Mouse (Mus musculus) frontal cortex, adult (tissue): Measurements from ENCODE around the gene Trf.
A peak's percentile ranks its signal among the peaks of the same experiment; 100 is the strongest.

ENCODE experiments used
- ATAC-seq: cut with Nextera tagmentation; 2 replicates; pipeline ENCODE4 v1.9.2; 2017; ENCODE audit warnings: mild to moderate bottlenecking, moderate library complexity, mixed read lengths; ENCODE audit not compliant: low TSS enrichment

Trf gene

DNA sequence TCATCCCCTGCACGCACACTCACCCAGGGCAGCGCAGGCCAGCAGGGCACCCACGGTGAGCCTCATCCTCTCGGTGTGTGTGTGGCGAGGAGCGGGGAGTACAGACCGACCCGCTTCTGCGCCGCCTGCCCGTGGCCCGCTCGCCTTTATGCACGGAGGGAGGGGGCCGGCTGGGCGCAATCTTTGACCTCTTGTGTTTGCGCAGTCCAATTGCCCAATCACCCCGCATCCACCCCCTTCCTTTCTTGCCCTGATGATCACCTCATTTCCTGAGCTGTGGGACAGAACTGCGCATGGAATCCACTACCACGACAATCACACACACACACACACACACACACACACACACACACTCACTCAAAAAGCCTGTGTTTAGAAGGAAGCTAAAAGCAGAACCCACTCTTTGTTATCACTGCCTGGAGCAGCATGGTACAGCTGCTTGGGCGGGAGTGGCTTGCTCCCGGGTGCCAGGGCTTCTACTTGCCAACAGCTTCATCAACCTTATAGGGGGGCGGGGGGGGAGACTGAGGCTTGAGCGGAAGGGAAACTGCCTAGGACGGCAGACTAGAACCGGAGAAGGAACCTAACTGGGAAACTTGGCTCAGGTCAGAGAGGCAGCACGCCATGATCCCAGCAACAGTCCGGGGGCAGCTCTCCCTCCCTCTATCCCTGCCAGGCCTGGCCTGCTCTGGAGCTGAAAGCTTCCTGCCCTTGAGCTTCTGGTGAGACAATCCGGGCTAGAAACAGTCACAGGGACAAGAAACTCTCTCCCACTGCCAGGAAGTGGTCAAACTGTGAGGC is at the start of gene Trf, which contains the start of gene Gm20425:
Trf (minus strand) TSS at position 294 of the 801 bp plus-strand sequence.
Gm20425 (minus strand) TSS at position 157 of the 801 bp plus-strand sequence.
- peak; percentile 74 for ATAC-seq

DNA sequence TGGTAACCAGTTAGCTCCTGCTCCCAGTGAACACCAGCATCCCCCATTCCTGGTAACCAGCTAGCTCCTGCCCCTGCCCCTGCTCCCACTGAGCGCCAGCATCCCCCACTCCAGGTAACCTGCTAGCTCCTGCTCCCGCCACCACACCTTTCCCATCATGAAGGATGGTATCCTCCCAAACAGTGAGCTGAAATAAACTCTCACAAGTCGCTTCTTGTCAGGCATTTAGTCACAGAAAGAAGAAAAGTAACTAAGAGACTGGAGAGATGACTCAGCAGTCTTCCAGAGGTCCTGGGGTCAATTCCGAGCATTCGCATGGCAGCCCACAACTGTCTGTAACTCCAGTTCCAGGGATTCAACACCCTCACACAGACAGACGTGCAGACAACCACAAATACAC is 46.6 kb upstream of the Trf start:
- no peak for ATAC-seq

DNA sequence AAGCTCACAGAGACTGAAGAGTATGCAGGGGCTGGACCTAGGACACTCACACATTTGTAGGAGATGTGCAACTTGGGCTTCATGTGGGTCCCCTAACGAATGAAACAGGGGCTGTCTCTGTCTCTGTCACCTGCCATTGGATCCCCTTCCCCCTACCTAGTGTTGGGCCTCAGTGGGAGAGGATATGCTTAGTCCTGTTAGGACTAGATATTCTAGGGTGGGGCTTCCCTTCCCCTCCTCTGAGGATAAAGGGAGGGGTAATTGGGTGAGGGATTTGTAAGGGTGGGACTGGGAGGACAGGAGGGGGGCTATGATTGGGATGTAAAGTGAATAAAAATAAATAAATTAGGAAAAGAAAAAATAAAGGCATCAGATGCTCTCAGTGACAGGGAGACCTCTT is 45.4 kb upstream of the Trf start:
- ATAC-seq = no peak

DNA sequence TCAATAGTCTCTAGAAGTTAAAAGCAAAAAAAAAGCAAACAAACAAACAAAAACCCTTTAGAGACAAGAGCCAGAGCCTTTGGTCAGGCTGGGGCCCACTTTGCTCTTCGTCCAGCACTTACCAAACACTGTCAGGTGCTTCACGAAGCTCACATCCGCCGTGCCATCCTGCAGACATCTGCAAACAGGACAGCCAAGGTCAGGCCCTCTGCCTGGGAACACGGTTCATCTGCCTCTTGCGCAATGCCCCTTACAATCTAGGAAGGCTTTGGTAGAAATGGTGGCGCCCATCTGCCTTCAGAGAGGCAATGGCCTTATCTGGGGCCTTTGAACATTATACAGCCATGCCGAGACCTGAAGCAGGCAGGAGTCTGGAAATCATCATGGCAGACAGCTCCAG is 44.6 kb upstream of the Trf start:
- ATAC-seq = no peak

DNA sequence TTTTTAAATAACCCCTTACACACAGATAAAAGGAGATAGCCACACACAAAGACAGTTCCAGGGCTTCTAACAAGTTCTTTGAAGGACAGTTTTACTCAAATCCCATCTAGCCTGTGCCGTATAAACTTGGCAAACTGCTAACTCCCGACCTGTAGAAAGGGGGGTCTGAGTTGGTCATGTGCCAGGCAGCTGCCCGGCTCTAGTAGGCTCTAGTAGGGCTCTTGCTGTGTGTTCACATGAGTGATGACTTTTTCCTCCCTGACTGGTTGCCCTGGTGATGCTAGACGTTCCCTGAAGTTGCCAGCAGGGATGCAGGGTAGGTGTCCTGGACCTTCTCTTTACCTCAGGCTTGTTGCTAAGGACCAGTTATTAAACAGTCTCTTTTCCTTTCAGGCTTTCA is 40.9 kb upstream of the Trf start:
- no peak for ATAC-seq

DNA sequence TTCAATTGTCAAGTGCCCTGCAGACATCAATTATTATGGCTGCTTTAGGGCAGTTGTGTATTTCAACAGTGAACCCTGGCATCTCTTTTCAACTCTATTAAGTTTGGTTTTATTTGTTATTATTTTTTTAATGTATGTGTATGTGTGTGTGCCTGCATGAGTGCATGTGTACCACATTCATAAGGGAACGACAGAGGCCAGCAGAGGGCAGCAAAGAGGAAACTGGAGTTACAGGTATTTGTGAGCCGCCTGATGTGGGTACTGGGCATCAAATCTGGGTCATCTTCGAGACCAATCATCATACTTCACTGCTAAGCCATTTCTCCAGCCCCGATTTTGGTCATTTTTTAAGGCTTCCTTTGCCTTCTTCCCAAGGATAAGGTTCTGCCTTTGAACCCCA is 35.5 kb upstream of the Trf start:
- no peak for ATAC-seq

DNA sequence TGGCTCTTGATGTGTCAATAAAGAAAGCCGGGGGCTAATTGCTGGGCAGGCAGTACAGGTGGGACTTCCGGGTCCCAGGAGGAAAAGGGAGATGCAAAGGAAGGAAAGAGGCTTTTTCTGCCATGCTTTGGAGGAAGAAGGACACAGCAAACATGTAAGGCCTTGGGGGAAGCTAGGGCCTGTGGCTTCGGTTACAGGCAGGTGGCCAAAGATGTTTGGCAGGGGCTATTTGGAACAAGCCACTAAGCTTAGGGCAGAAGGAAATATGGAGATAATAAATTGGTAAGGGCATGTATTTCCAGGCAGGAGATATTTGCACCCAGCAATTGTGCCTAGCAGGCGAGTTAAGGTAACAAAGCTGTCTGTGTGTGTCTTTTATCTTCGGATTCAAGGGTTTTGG is 22.7 kb upstream of the Trf start:
- ATAC-seq = no peak

DNA sequence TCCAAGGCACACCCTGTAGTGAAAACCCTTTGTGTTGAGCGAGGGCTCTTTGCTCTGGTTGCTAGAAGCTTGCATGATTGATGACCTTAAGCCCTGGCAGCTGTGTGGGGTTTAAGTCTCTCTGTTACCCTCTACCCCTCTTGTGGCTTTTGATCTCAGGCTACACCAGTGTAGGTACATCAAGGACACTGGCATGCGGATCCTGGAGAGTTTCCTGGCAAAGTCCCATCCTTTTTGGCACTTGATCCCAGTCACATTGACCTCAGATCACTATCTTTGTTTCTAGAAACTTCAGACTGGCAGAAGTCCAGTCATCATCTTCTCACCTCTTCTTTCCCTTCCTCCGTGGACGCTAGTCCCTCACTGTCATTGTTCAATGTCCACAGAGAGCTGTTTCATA is 18.4 kb upstream of the Trf start:
- ATAC-seq = no peak

DNA sequence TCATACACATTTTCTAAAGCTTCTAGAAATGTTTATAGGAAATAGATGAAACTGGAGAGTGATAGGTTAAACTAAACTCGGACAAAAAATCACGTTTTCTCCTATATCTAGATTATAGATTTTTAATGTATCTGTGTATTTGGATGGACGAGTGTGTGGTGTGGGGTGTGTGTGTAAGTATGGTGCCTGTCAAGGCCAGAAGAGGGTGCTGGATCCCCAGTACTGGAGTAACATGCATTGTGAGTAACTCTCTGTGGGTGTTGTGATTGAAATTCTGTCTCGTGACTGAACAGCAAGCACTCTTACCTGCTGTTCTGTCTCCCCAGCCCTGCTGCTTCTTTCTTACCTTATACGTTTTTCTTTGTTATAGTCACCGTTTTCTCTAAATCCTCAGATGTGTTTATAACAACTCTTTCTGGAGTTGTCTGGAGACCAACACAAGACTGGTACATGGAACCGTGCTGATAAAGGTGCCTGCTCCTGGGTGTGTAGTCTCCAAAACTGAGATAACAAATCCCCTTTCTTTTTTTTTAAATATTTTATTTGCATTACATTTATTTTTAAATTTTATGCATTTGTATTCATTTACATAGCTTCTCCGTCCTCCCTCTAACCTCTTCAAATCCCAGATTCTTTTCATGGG is 16.4 kb upstream of the Trf start:
- no peak for ATAC-seq

DNA sequence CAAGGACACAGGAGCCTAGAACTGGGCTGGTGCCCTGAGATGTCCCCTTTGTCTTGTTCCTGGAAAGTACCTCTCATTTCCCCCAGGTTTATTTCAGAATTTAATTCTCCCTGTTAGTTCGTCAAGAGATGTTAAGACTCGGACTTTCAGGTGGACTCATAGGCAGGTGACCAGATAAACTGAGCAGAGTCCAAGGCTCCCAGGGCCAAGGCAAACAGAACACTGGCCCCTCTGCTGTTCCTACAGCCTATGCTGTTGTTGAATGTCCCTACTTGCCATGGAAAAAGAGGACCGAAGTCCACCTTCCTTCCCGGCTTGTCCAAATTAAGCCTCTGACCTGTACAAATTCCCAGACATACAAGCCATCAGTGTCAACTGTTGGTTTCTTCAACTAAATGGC is 13.4 kb upstream of the Trf start:
- no peak for ATAC-seq

DNA sequence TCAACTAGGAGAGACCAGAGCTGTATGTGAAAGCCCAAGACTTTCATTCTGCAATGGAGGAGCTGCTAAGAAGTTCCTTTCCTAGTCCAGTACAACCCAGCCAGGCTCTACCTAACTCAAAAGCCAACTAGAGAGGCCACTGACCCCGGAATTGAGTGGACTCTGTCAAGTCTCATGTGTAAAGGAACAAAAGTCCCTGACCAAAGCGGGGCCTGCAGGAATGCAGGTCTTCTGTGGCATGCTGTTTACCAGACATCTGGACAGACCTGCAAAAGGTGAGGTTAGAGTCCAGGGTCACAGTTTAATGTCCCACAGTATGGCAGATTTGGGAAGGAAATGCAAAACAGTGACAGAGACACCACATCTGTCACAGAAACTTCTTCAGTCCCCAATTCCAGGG is 11.0 kb upstream of the Trf start:
- no peak for ATAC-seq

DNA sequence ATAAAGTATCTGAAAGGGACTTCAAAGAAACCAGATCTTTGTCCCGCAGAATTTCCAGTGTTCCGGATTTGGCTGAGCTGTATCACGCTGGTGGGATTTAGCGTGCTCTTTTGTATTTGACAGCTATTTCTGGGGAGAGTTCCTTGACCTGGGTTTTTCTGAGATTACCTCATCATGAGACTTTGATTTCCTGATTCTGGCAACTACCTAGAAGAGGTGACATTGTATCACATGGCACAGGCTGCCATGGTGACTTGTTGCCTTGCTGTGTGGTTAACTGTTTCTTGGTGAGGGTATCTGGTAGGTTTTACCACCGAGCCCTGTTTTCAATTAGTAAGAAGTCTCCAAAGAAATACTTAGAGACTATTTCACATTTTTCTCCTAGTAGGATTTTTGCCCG is 9.2 kb upstream of the Trf start:
- ATAC-seq = no peak

DNA sequence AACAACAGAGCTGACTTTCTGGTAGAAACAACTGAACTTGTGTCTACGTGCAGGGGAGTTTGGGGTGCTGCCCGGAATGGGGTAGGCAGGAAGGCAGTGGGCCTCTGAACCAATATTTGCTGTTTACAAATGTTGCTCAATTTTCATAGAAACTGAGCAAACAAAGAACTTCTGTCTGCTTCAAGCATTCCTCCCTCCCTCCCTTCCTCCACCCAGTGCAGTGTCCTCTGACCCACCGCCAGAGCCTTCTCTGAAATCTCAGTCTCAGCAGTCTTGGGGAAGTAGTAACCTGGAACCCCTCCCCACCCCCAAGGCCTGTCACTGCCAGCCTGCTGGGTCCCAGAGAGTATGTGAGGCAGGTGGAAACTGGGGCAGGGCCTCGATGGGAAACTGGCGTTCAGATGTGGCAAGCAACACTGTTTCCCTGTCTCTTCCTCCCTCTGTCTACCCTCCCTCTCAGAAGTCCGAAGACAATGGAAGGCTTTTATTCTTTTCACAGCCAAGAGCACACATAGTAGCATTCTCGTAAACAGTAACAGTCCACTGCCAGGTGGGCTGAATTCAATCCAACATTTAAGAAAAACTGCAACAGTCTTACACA is 4.4 kb upstream of the Trf start:
- 0 out of 2 replicates have a peak, but pooled peaks have one; percentile 15 for ATAC-seq

DNA sequence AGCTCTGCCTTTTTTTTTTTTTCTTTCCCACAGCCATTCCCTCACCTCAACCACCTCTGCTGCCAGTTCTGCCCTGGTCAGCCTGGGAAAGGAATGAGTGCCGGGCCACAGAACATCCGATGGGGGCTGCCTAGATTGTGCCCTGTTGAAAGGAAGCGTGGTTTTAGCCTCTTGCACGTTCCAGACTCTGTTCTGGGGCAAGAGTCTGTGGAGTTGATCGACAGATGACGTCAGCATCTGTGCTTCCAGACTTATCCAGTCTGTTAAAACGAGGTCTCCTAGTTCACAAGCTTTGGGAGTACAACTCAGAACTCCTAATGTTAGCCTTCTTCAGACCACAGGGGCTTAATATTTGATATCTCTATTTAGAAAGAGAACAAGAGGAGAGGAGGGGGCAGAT is 3.8 kb upstream of the Trf start:
- ATAC-seq = no peak

DNA sequence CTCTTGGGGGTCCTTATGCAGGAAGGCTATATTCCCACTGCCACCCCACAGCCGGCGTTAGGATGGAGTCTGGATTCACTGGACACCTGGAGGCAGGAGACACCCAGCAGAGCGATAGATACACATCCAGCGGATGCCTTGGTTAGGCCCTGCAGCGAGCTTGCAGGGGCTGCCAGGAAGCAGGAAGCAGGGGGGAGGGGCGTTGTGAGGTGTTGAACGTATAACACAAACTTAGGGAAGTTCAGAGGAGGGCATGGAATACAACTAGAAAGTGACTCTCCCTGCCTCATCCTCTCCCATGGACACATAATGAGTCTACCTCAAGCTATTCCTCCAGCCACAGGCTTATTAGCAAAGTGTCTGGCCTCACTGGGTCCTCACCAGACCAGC is 2.8 kb upstream of the Trf start:
- ATAC-seq = no peak

DNA sequence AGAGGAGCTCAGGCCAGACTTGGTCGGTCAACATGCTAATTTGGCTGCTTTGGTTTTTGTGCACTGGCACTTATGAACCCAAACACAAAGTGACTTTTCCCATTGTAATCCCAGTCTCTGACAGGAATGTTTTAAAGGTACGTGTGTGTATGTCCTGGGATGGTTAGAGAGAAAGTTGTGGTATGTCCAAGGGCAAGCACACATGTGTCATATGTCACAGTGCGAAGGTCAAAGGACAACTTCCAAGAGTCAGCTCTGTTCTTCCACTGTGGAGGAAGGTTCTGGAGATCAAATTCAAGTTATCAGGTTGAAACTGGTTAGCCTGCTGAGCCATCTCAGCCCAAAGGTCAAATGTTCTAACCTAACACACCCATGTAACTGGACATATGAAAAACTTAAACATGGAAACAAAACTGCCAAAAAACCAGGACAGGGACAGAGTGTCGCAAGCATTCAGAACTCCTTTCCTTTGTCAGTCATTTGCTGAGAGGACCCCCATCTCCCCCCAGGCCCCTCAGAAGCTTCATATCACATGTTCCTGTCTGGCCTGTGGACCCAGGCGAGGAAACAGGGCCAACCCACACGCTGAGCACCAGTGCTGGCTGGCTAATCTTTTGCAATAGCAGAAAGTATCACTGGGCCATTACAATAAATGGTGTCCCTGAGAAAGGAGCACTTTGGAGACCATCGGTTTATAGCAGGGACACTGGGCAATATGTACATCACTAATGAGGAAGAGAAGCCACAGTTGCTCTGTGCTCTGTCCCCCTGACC is 2.2 kb upstream of the Trf start:
- no peak for ATAC-seq

DNA sequence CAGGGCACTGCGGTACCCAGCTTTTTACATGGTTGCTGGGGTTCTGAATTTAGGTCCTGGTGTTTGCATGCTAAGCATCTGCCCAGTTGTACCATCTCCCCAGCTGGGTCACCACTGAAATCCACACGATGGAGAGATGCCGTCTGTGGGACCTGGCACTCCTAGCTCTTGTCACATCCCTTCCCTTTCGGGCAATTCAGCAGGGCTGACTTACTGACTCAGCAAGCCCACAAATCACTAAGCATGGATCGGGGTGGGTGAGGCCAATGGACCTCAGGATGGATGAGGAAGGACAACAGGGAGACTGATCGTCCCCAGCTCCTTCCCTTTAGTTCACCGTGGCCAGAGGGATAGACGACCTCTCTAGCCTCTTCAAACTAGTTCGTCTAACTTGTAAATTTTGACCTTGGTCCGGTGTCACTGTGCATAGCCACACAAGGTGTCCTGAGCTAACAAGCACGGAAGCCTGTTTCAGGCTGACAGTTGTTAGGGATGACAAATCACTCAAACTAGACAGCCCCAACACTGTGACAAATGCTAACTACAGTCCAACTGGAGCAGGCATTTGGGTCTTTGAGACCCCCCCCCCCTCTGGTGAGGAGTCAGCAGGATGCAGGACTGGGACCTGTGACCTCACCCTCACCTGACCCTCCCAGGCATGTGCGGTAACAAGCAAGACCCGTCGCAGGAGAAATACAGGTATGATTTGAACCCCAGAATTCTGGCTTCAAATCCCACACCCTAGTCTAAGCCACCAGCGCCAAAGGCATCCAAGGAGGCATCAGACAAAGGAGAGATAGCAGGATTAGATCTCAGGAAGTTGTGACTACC is 992 bp downstream of the Trf start:
- ATAC-seq = no peak

DNA sequence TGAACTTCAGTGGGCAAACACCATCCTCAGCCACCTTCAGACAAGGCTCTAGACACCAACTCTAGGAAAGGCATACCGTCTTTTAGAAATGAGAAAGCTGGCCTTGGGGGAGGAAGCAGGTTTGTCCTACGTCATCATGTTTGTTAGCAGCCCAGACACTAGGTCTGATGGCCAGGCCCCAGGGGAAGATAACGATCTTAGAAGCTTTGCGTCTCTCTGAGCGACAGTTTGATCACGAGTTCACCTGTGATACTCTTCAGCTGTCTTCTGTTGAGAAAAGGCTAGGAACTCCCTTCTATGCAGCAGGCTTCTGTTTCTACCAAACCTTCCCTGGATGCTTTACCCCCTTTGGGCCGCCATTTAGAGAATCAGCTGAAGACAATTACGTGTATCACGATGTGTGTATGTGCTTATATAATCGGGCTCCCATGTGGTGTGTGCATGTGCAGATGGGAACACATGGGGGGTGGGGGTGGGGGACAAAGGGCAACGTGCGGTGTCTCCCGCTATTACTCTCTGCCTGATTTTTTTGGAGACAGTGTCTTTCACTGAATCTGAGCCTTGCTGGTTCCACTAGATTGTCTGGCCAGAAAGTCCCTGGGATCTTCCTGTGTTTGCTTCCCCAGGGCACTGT is 1.8 kb downstream of the Trf start:
- ATAC-seq = no peak

DNA sequence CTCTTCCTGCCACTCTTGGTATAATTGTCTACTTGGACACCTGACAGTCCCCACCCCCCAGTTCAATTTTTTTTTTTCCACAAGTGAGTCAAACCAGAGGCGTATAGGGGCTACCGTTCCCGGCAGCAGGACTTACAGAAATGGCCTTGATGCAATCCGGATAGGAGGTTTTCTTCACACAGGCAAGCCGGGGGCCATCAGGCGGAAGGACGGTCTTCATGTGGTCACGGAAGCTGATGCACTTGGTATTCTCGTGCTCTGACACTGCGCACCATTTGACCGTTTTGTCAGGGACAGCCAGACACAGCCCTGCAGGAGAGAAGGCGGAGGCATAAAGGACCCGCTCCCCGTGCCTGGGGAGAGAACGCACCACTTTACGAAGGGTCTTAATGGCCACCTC is 2.5 kb downstream of the Trf start:
- no peak for ATAC-seq

DNA sequence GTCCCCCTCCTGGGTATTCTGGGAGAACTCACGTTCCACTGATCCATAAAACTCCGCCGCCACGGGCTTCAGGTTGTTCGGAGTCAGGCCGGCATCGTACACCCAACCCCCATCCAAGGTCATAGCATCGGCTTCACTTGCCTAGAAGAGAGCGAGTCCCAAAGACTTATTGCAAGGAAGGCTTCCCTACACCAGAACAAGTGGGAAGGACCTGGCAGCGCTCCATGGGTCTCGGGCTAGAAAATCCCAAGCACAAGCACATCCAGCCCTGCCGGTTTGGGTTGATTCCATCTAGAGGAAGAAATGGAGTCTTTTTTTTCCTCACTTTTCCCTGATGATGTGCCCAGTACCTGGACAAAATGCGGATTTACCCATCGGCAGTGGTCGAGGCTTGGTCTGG is 3.4 kb downstream of the Trf start:
- ATAC-seq = no peak

DNA sequence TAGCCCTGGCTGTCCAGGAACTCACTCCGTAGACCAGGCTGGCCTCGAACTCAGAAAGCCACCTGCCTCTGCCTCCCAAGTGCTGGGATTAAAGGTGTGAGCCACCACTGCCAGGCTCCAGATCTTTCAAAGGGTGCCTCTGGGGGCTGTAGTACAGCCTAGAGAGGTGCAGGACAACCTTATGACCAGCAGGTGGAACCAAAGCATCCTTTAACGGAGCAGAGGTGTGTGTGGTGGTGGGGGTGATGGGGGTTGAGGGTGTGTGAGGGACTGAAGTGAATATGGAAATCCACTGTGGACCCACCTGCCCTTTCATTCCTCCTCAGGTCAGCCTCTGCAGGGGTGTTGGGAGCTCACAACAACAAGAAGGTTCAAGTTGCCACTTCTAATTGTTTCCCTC is 4.8 kb downstream of the Trf start:
- ATAC-seq = no peak
